In genomic region chr6:38839891-38840290, GRCm38 (mm10) we compare ENCODE assay signal across 14 mouse cellular contexts. TPM values are rescaled to one million over a fixed set of nuclear protein-coding genes. Genes with fewer than 3 reads are reported as not detected.
DNase-seq lines count a peak whose midpoint lies in the region; ATAC-seq and TF ChIP-seq lines count a peak whose summit lies in the region.
"Had no signal": no experiment of that assay in that cellular context is flagged by ENCODE, and none has a peak within 500 bp of the region (broad histone marks: within the 10 kb centered on the region; RNA-seq: fewer than 3 reads in every experiment).

No protein-coding gene starts in this region.

- no peak for ATAC-seq in heart, embryonic 12.5 days (ENCODE audit: insufficient number of reproducible peaks, low FRiP score)
- ATAC-seq: forebrain, embryonic 15.5 days; intestine, embryonic 15.5 days had no signal

- no peak overlapping the region for H3K4me2 ChIP-seq in heart, embryonic 12.5 days
- H3K4me2 ChIP-seq: forebrain, embryonic 15.5 days; intestine, embryonic 15.5 days had no signal

- peaks cover 2% of the 10 kb centered on the region; the same call in 1 of the 2 replicates for H3K36me3 ChIP-seq in heart, embryonic 12.5 days
- H3K36me3 ChIP-seq: forebrain, embryonic 15.5 days; intestine, embryonic 15.5 days had no signal

- H3K9me3 ChIP-seq in heart, embryonic 12.5 days (replicated peaks) = no peaks in the 10 kb centered on the region
- H3K9me3 ChIP-seq: embryonic facial prominence, embryonic 10.5 days; forebrain, embryonic 15.5 days; hindbrain, embryonic 10.5 days; intestine, embryonic 15.5 days had no signal

- intact Hi-C loops in heart, postnatal 14 days (cut with DNase I) = no loop called here
- intact Hi-C loops in left cerebral cortex, adult 2 months (cut with DNase I) = no loop called here

- 71% methylated on average over 4 of the region's 4 CpGs for WGBS in heart, embryonic 12.5 days

- no peak overlapping the region for H3K4me3 ChIP-seq in heart, embryonic 12.5 days
- H3K4me3 ChIP-seq in left cerebral cortex, adult 2 months = no peak overlapping the region
- H3K4me3 ChIP-seq: embryonic facial prominence, embryonic 10.5 days; forebrain, embryonic 15.5 days; hindbrain, embryonic 10.5 days; intestine, embryonic 15.5 days had no signal

- H3K27me3 ChIP-seq in heart, embryonic 12.5 days (replicated peaks) = no peaks in the 10 kb centered on the region
- H3K27me3 ChIP-seq: forebrain, embryonic 15.5 days; intestine, embryonic 15.5 days had no signal

- peaks cover 55% of the 10 kb centered on the region for H3K4me1 ChIP-seq in heart, embryonic 12.5 days (replicated peaks)

- H3K9ac ChIP-seq in heart, embryonic 12.5 days = no peak overlapping the region
- H3K9ac ChIP-seq: forebrain, embryonic 15.5 days; intestine, embryonic 15.5 days had no signal

- TF ChIP-seq CTCF in left cerebral cortex, adult 2 months (IDR thresholded peaks at IDR 0.05) = no peak

- H3K27ac ChIP-seq in heart, embryonic 12.5 days (ENCODE audit: poor library complexity, severe bottlenecking) = 0 out of 2 replicates have a peak overlapping the region, but pooled peaks have one; percentile 31
- H3K27ac ChIP-seq in left cerebral cortex, adult 2 months = peak overlapping the region; percentile 51; the same call in 1 of the 2 replicates
- H3K27ac ChIP-seq: embryonic facial prominence, embryonic 10.5 days; intestine, embryonic 15.5 days had no signal

- peak; percentile 5 for DNase-seq in adrenal gland, adult 2 months
- DNase-seq in adrenal gland, postnatal 4 days (ENCODE audit: low spot score in 2 of 2) = no peak
- no peak for DNase-seq in heart, postnatal 14 days
- no peak for DNase-seq in left cerebral cortex, adult 2 months (ENCODE audit: extremely low spot score in 1 of 2, low spot score in 2 of 2)
- DNase-seq in left cerebral cortex, adult 9 months (ENCODE audit: low spot score in 2 of 2) = no peak
- peak; percentile 13 for DNase-seq in testis, postnatal 10 days (ENCODE audit: low spot score)
- no peak for DNase-seq in testis, postnatal 14 days (ENCODE audit: low spot score)
- DNase-seq: B cell, adult 2 months; heart, postnatal 10 days had no signal

RNA-seq across cellular contexts. Expression of gene Tbxas1, which starts 35.3 kb away (rescaled TPM):
- 1 to 10 TPM; 7.5 to 8.5 TPM for total RNA-seq in adrenal gland, adult 2 months (2021)
- 3.3 and 4.0 TPM in 2 replicates for polyA plus RNA-seq in adrenal gland, adult 2 months (2012; rRNA removed)
- 1 to 10 TPM; 4.4 to 4.6 TPM for total RNA-seq in adrenal gland, postnatal 4 days (2021)
- polyA plus RNA-seq in heart, embryonic 12.5 days (2016; fragmentation: Nextera tagmentation; extraction: Ambion mirVana) = 3.4 and 4.0 TPM in 2 replicates
- total RNA-seq in heart, postnatal 14 days (2021) = 1 to 10 TPM; 2.0 to 3.1 TPM
- total RNA-seq in left cerebral cortex, adult 2 months (2021) = 1 to 10 TPM; 2.2 to 2.6 TPM

RNA-seq across cellular contexts. Expression of gene Hipk2, which starts 36.1 kb away (rescaled TPM):
- 100 to 1,000 TPM in 1 of 2 experiments, 10 to 100 TPM in 1; 98.6 to 163 TPM for total RNA-seq in adrenal gland, adult 2 months (2021)
- polyA plus RNA-seq in adrenal gland, adult 2 months (2012; rRNA removed) = 85.1 and 97.1 TPM in 2 replicates
- total RNA-seq in adrenal gland, postnatal 4 days (2021) = 100 to 1,000 TPM in 1 of 2 experiments, 10 to 100 TPM in 1; 97.4 to 117 TPM
- polyA plus RNA-seq in heart, embryonic 12.5 days (2016; fragmentation: Nextera tagmentation; extraction: Ambion mirVana) = 12.5 and 15.2 TPM in 2 replicates
- 10 to 100 TPM; 88.5 to 88.9 TPM for total RNA-seq in heart, postnatal 14 days (2021)
- total RNA-seq in left cerebral cortex, adult 2 months (2021) = 10 to 100 TPM; 54.7 to 61.3 TPM

Comparison
In these comparisons a context has a peak if more than half of its experiments do, and no peak if none do; other contexts are left out.
1. DNase-seq: peak in adrenal gland, adult 2 months (single experiment) and testis, postnatal 10 days (single experiment); none in adrenal gland, postnatal 4 days (0 of 2), heart, postnatal 14 days (0 of 2), left cerebral cortex, adult 2 months (0 of 2), left cerebral cortex, adult 9 months (0 of 2) and testis, postnatal 14 days (single experiment).